Mouse (Mus musculus) thymus, adult 18-20 months (tissue): ENCODE results near the gene Slc25a24.

ENCODE experiments used
- DNase-seq, 2 experiments: peaks; one replicate each; pipeline ENCODE4 v3.0.0; 2022; ENCODE audit warnings: mixed read lengths in 2 of 2

The Slc25a24 gene

DNA sequence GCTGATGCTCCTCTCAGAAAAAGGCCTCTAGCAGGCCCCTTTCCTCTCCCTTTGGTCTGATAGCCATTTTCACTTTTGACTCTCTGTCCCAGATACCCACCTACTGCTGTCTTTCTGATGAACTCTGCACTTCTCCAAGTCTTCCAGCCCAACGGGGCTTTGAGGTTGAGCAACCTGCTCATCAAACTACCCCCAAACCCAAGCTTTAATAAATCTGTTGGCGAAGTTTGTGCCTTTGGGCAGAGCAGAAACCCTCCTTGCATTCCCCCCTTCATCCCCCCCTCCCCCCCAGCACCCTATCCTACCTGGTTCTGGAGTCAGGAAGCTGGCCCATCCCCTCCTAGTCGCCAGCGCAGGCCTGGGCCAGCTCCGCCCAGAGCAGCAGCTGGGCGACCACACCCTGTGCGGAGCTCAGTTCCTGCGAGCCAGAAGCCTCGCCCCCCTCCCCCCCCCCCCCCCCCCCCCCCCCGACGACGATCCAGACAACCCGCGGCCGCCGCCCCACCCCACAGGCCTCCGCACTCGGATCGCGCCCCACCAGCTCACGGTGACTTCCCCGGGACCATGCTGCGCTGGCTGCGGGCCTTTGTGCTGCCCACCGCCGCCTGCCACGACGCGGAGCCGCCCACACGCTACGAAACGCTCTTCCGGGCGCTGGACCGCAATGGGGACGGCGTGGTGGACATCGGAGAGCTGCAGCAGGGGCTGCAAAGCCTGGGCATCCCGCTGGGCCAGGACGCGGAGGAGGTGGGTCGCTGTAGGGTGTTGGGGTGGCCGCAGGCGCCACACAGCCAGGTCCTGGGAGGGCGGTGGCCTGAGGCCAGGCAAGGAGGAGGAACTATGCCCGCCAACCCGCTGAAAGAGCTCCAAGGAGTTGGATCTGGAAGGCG, at the start of gene Slc25a24:
Gene Slc25a24, plus strand, starts transcription at position 509 of the 890 bp plus-strand sequence.
- DNase-seq, result peak; percentile 15 to 29

DNA sequence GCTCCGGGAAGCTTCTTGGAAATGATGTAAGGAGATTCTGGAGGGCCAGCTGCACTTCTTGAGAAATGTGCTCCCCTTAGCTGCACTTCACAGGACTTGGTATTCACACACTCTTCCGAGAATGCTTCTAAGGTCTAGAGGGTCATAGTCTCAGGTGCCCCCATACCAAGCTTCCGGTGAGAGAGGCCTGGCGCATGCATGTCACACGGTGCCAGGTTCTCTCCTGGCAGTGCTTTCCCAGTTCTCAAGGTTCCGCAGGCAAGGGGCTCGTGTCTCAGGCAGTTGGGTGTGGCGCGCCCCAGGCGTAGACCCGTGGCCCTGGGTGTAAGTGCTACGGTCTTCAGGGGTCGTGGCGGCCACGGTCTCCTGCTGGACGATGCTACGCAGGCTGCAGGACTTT, 42.8 kb upstream of the Slc25a24 start, which contains the start of gene Slc25a54:
Gene Slc25a54, plus strand, starts transcription at position 301 of the 400 bp plus-strand sequence.
- DNase-seq, result no peak

DNA sequence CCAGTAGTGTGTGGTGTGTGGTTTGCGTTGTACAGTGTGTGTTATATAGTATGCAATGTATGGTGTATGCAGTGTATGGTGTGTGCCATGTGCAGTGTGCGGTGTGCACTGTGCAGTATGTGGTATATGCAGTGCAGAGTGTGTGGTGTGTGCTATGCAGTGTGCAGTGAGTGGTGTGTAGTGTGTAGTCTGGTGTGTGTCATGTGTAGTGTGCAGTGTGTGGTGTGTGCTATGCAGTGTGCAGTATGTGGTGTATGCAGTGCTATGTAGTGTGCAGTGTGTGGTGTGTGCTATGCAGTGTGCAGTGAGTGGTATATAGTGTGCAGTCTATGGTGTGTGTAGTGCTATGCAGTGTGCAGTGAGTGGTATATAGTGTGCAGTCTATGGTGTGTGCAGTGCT, 38.5 kb upstream of the Slc25a24 start:
- DNase-seq, result no peak

DNA sequence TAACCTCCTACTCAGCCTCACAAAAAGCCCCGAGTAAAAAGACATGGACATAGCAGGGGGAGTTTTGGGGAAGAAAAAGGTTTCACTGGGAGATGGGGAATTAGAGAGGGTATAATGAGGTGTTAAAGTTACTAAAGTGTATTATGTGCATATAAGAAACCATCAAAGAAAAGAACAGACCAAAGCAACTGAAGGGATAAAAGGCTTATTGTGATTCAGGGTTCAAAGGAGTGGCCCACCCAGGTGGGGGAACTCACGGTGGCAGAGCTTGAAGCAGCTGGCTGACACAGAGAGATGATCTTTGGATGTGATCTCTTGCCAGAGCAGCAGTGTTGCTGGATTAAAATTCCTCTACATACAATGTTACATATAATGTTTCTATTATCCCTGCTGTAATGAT, 34.5 kb upstream of the Slc25a24 start:
- DNase-seq, result no peak

DNA sequence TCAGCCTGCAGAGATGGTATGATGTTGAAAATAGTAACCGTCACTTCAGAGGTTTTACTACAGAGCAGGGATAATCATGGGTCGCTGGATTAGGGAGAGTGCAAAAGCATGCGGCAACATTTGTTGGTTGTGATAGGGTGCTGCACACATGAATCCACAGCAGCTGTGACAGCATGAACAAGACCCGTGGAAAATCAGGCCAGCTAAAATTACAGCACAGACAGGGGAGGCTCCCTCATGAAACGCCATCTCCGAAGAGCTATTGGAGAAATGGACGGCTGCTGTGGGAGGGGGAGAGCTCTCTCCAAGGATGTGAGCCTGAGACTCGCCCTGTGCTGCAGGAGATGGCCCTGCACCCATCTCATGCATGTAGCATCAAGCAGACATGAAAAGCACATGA, 18.2 kb upstream of the Slc25a24 start:
- DNase-seq, result no peak

DNA sequence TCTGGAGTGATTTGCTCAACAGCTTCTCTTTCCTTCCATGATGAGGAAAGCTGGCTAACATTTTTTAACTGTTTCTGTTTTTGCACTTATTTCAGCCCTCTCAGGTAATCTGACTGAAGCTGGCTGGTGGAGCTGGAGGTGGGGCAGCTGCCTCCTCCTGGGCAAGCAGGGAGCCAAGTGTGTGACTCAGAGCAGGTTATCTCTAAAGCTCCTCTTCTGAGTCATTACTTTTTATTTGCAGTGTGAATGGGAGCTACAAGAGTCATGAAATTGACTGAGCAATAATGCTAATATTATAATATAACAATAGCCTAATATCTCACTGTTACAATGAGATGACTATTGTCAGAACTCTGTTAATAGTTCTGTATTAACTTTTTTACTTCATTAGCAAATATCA, 5.8 kb upstream of the Slc25a24 start:
- DNase-seq, result no peak

DNA sequence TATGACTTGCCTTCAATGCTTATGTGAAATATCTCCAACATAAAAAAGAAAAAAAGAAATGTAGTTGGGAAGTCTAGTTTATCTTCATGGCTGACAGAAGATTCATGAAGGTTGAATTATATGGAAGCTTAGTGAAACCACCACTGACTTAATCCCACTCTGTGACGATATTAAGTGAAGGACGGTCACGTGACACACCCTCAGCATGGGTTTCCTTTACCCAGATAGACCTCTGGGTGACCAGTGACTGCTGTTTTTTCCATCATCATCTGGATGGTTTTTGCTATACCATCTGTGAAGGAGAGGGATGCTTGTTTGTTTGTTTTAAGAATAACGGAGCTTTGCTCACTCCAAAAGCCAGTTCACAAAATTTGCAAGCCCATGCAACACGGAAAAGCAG, 3.4 kb upstream of the Slc25a24 start:
- no peak for DNase-seq

DNA sequence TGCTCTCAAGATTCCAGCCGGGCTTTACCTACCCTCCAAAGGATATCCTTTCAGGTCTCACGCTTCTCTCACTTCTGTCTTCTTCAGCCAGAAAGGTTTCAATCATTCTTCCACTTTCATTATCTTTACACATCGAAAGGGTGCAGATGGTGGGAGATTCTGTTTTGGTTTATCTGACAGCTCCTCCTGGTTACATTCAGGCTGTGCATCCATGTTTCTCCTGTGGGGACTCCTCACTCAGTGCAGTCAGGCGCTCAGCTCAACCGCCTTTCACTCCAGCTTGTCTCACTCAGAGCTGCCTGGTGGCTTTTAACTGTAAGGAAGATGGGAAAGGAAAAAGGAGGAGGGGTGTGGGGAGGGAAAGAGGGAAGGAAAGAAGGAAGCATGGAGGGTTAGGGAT, 3.0 kb upstream of the Slc25a24 start:
- no peak for DNase-seq

DNA sequence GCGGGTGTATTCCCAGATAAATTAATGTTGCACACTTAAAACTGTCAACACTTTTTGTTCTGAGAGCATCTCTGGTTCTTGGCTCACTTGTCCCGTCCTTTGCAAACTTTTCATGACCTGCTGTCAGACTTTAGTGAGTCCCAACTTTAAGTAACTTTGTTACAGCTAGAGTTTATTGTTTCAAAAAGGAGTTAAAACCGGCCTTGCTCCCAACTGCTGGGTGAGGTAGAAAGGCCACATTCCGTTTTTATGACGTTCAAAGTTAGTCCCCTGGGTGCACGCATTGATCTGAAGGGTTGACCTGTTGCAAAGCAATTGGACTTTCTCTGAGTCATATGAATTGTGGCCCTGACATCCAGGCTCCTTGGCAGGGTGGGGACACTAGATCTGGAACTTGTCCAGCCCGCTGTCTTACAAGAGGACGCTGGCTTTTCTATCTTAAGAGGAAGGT, 607 bp downstream of the Slc25a24 start:
- DNase-seq, result no peak

DNA sequence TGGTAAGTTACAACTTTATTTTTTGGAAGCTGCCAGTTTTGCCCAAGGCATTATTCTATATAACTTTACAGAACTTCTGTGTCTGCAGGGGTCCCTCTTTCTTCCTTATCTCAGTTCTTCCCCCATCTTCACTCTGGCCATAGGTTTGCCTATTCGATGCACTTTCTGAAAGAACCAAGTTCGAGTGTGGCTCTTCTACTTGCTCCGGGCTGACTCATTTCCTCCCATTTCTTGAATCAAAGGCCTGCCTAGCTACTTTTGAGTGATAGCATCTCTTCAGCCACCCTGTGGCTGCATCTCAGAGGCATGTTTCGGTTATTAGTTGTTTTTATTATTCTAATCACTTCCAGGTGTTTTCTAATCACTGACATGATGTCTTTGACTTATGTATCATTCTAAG, 1.1 kb downstream of the Slc25a24 start:
- no peak for DNase-seq

DNA sequence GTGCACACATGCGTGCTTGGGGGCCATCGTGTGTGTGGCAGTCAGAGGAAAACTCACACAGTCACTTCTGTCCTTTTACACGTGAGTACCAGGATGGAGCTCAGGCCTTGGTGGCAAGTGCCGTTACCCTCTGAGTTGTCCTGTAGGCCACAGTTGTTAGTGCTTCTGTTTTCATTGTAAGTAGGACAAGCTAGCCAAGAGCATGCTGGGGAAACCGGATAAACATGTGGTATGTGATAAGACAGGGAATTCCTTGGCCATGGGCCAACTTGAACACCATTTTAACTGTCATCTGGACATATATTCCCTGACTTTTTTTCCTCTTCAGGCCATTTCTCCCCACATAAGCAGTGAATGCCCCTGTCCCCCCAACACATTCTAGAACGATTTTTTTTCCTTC, 2.6 kb downstream of the Slc25a24 start:
- DNase-seq, result no peak

DNA sequence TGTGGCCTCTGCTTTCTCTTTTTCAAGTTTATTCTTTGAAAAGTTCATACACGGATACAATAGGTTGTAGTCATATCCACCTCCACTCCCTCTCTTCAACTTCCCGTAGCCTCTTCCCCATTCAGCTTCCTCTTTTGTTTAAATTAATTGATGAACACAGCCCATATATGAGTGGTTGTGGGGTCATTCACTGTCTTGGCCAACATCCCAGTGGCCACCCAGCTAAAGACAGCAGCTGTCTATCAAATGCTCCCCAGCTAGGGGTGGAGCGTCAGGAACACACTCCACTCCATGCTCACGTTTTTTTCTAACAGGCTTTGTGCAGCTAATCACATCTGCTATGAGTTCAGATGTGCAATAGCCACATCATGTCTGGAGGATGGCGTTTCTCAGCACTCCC, 6.8 kb downstream of the Slc25a24 start:
- DNase-seq, result no peak

DNA sequence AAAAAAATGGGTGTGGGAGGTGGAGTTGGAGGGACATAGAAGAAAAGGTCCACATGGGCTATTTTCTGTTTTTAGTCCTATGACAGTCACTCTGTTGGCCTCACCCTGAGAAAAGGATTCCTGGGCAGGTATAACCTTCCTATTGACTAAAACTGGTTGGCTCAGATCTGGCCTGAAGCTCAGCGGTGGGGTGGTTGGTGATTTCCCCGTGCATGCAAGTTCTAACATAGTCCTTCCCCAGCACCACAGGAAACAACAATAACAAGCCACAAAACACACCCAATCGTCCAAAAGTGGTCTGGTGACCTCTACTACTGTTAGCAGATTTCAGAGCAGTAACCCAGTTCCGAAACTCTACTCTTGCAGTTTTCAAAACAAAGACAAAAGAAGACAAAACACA, 10.0 kb downstream of the Slc25a24 start:
- no peak for DNase-seq

DNA sequence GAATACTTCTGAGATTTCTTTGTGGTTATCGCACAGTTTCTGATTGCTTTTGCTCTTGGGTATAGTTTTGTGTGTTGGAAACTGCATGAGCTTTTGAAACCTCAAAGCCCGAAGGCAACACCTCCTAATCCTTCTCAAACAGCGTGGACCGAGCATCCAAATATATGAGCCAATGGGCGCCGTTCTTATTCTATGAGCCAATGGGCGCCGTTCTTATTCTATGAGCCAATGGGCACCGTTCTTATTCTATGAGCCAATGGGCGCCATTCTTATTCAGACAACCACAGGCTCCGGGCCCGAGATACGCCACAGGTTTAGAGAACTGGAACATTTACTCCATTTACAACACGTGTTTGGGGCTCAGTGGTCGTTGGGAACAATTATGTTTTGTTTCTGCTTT, 11.1 kb downstream of the Slc25a24 start:
- no peak for DNase-seq

DNA sequence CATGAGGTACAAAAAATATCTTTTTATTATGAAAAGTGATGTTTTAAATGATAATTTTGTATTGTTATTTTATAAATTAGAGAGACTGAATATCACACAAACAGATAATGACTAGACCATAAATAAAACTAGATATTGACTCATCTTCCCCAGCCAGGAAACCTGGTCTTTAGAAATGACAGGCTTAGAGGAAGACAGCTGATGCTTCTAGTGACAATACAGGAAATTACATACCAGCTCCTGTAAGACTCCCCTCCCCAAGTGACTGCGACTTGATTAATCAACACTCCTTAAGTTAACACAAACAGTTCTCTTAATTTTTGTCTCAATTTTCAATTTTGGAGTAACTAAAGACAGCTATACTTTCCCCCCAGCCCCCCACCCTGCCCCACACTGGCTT, 12.4 kb downstream of the Slc25a24 start:
- DNase-seq, result no peak

DNA sequence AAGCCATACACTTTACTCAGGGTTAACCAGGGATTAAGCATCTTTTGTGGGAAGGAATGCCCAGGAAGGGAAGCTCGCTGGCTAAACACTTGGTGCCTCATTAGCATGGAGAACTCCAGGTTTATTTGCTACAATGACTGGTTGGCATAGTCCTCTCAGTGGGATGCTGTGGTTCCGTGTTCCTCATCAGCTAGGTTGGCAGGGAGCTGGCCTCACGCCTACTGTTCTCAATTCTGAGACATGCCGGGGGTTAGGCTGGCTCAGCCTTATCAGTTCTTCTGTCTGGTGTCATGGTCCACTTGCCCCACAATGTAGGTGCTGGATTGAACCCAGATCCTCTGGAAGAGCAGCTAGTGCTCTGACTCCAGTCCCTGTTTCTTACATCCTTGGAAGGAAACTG, 29.6 kb downstream of the Slc25a24 start:
- no peak for DNase-seq

DNA sequence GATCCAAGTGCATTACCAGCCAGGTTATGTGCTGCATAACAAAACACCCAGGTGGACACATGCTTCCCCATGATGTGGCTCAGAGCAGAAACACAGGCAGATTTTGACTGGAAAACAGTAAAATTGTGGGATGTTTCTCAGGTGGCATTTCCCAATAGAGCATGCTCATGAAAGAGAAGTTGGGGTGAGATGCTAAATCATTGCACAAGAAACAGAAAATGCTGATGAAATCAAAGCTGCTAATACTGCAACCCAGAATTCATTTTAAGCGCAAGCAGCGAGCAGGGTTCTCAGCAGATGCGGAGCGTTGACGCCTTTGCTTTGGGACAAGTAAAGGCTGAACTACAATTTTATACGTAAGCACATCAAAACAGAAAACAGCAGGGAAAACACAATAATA, 30.5 kb downstream of the Slc25a24 start:
- DNase-seq, result no peak

DNA sequence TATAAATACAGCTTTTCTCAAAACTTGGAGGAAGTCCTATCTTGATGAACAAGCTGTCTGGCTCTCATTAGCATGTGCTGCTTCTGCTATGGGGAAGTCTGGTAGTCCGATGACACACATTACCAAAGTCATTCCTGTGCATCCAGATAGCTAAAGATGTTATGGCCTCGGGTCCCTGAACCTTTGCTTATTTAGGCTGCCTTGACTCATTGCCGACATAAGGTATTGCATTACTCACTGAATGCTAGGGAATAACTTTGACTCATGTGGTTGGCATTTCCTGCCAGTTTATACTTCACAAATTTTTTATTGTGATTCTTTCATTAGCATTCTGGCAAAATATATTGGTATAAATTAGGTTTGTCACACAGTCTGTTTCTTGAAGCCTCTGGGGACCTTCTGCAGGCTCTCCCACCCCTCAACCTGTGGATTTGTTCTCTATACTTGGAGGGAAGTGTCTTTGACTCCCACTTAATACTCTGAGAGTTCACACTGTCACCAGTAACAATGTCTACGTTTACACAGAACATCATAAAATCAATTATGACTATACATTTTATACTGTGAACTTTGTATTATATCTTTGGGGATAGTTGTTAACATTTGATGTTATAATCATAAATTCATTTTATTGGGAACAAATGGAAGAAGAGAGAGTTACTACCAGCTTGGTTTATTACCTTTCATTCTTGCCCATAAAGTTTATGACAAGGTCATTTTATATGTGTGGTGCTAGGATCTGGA, 33.1 kb downstream of the Slc25a24 start:
- no peak for DNase-seq

DNA sequence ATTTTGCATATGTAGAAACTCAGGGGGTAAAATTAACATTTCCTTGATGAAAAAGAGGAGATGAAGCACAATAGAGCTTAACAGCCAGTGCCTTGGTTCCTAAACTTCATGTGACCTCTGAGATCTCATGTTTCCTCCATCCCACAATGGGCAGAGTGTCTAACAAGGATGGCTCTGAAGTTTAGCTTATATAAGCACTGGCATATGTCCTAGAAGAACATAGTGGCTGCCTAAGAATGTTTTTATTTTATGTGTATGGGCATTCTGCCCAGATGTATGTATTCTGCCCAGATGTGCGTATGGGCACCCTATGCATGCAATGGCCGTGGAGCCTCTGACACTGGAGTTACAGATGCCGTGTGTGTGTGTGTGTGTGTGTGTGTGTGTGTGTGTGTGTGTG, 34.5 kb downstream of the Slc25a24 start:
- DNase-seq, result no peak

DNA sequence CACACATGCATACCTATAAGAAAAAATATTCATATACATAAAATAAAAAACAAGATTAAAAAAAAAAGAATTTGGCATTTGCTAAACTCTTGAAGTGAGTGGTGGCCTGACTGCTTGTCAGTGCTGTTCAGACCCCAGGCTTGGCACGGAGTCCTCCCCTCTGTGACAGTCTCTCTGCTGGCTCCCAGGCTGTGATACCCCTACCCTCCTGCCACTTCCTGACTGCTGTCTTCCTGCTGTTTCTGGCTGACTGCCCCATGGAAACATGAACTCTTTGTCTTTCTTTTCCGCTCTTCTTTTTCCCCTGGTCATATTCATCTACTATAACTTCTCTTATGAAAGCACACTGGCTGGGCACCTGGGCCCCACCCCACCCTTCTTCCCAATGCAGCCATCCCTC, 41.1 kb downstream of the Slc25a24 start:
- DNase-seq, result no peak

DNA sequence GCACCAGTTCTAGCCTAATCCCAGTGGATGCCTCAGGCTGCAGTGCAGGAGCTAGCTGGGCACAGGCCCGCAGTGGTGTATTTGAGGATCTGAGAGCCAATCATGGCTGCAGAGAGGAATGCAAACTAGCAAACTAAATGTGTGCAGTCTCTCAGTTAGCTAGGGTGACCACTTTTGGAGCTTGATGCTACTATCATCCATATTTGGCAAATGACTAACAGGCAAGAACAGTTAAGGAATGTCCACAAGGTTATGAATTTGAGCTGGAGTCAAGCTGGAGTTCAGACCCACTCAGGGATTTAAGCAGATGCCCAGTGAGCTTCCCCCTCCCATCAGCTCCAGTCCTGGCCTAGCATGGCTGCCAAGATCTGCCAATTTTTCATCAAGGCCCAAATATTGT, 41.7 kb downstream of the Slc25a24 start:
- no peak for DNase-seq

DNA sequence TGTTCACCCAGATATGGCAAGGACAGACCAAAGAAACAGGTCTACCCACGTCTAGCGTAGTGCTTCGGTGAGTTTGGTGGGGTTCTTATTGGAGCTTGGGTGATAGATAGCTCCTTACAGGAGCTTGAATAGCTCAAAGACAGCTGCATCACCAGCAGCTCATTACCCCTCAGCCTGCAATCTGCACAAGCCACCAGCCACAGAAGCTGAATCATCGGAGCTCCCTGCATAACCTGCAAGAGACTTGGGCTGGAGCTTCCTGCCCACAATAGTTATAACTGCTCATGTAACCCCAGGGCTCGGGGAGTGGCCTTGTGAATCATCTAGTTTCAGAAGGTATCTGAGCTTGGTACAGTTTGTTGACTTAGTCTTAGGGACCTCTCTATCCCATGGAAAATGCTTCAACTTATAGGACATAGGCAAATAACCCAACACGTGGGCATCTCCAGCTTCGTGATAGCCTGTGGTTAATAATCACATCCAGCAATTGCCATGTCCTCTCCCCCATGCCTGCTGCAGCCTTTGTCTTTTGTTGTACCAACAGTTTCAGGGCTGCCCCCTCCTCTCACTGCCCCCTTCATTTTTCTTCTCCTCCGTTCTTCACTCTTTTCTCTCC, 42.4 kb downstream of the Slc25a24 start:
- DNase-seq, result no peak

DNA sequence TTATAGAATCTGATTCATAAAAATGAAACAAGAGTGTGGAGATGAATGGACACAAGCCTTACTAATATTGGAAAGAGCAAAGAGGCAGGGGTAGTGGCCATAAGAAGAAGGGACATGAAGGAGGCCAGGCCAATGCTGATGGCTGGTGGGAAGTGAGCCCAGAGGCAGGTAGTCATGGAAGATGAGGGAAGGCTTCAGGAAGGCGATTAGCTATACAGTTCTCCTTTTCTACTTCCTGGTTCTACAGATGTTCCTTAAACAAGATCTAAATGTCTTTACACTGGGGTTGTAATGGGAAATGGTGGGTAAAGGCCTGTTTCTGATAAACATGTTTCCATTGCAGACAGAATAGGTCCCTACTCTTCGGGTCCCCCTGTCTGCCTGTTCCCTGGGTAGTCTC, 46.2 kb downstream of the Slc25a24 start:
- DNase-seq, result no peak
